Mouse (Mus musculus): Measurements from ENCODE around the gene Dpf3.
A peak's percentile ranks its signal among the peaks of the same experiment; 100 is the strongest.

The Dpf3 gene

GRCm38 (mm10) chr12:83496336-83496735, 8.8 kb upstream of the Dpf3 start:
- peak; percentile 75 for DNase-seq

DNA sequence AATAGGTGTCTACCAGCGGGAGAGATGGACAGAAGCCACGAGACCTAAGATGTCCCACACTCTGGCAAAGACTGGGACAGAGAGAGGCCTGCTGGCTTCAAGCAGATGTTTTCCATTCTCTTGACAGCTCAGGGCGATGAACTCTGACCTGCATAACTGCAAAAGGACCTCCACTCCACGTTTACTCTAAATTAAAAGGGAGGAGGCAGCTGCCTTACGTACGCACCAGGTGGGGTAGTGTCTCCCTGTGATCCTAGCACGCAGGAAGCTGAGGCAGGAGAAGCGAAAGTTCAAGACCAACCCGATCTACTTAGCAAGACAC, 8.4 kb upstream of the Dpf3 start:
- DNase-seq: no peak

GRCm38 (mm10) chr12:83495248-83495960, 7.9 kb upstream of the Dpf3 start:
- DNase-seq: peak; percentile 79

- DNase-seq: no peak
Observed at GRCm38 (mm10) chr12:83494196-83494595, 6.7 kb upstream of the Dpf3 start.

GRCm38 (mm10) chr12:83492808-83493207, 5.3 kb upstream of the Dpf3 start:
- DNase-seq: no peak

DNA sequence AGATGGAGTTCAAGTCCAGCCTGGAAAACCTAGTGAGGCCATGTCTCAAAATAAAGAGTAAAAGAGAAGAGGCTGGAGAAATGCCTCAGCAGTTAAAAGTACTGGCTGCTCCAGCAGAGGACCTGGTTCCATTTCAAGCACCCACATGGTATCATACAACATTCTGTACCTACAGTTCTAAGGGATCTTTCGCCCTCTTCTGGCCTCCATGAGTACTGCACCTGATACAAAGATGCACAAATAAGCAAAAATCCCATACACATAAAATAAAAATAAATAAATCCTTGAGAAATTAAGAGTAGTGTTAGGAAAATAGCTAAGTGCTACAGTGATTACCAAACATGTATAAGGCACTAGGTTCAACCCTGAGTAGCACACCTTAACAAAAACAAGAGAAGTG, 4.1 kb upstream of the Dpf3 start:
- no peak for DNase-seq

GRCm38 (mm10) chr12:83489748-83490147, 2.2 kb upstream of the Dpf3 start:
- no peak for DNase-seq

DNA sequence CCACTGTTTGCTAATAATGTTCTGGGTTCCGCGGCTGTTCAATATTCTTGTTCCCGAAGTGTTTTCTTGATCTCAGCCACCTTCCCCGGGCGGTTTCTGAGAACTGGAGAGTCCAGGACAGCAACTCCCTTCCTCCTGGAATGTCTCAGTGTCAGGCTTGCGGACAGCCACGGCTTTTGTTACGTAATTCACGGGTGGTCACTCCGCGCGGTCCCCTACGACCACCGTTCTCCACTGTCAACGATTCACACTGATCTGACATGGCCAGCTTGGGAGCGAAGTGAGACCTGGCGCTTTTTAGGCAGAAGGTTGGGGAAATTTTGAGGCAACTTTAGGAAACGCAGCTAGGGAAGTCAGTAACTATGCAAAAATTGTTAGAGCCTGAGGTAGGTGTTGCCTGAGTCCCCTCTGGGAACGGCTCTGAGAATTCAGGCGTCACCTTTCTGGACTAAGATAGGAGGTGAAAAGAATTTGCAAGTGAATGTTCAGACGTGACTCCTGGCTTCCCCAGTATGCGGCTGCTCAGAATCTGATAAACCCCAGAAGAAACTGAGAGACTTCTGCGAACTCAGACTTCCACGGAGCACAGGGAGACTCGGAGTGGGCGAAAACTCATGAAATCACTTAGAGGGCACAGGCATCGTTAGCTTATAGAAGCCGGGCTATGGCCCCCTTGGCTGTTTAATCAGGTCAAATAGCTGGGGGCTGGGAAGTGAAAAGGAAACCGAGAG, 860 bp upstream of the Dpf3 start:
- DNase-seq: peak; percentile 93

DNA sequence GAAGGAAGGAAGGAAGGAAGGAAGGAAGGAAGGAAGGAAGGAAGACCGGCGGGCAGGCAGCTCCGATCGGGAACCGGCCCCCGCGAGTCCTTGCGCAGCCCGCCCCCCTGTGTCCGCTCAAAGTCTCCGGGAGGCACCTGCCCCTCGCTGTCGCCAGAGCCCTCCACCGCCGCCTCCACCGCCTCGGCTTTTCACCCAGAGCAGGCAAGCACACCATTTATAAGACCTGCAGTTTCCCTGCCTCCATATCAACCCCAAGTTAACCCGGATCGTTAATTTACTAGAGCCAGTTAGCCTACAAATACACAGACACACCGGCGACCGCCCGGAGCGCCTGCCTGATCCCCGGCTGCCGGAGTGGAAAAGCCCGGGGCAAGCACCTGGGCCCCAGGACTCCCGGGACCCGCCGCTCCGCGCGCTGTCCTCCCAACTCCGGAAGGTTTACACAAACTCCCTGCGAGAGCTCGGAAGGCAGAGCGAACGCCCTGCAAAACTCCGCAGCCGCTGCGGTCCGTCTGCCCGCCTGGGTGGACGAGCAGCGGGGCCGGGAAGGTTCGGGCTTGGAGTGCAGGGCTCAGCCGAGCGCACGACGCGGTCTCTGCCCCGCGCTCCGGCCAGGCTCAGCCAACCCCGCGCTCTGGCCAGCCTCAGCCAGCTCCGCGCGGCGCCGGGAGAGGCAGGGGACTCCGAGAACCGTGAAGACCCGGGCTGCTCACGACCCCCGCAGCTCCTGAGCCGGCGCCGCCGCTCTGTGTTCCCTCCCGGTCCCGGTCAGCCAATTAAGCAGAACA, 650 bp downstream of the Dpf3 start:
- peak; percentile 95 for DNase-seq

- peak; percentile 94 for DNase-seq
Observed at GRCm38 (mm10) chr12:83485911-83486670, 1.4 kb downstream of the Dpf3 start.

- DNase-seq: peak; percentile 89
Observed at GRCm38 (mm10) chr12:83484855-83485745, 2.4 kb downstream of the Dpf3 start.

GRCm38 (mm10) chr12:83483653-83484052, 3.9 kb downstream of the Dpf3 start:
- DNase-seq: peak; percentile 92

GRCm38 (mm10) chr12:83481439-83481838, 6.1 kb downstream of the Dpf3 start:
- DNase-seq: no peak

- no peak for DNase-seq
Observed at GRCm38 (mm10) chr12:83479818-83480401, 7.6 kb downstream of the Dpf3 start.

- DNase-seq: no peak
Observed at GRCm38 (mm10) chr12:83479140-83479539, 8.4 kb downstream of the Dpf3 start.

GRCm38 (mm10) chr12:83476277-83476676, 11.2 kb downstream of the Dpf3 start:
- no peak for DNase-seq

DNA sequence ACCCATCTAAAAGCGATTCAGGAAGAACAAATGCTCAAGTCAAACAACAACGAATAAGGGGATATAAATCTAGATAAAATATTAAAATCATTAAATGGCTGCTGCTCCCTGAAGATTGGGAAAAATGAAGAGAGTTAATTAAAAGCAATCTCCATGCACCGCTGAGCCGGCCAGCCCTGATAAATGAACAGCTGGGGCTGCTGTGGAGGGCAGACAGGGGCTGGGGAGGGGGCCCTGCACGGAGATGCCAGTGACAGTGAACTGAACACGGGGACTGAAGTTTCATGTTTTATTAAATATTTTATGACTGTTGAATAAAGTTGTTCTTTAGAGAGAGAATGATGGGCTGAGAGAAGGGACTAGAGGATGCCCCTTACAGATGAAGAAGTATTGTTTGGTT, 12.1 kb downstream of the Dpf3 start:
- DNase-seq: no peak

DNA sequence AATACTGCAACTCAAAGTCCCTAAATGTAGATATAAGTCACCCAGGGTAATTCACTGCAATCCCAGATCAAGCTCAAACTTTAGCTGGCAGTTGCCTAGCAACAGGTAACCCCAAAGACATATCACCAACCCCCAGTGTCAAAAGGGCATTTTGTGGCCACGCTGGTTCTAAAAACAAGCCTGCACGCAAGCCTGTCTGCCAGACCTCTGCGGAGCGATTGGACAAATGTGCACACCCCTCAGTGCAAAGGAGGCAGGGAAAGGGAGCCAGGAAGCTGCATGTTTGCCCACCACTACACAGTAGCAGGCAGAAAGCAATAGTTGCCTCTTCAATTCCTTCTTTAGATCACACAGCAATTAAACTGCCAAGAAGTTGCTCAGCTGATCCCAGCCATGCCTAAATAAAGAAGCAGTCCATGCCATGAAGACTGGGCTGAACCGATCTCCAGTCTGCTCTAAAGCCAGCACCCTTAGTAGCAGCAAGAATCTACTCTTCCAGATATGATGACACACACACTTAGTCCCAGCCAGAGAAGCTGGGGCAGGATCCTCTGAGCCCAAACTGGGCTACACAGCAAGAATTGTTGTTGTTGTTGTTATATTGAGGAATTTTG, 13.4 kb downstream of the Dpf3 start:
- peak; percentile 84 for DNase-seq

DNA sequence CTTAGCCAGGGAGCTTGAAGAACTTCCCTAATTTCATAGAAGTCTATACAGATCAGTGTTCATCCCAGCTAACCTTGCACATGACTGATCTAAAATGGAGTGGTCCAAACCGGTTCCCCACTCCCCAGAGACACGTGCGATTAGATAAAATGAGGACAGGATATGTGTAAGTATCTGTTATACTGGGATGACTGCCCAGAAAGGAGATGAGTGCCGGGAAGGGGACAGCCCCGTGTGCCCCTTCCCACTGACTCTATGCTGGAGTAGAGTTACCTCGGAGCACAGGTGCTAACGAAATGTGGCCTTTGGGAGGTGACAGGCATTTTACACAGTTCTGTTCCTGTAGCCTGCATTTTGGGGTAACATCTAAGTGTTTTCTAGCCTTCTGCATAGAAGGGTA, 15.8 kb downstream of the Dpf3 start:
- DNase-seq: no peak

DNA sequence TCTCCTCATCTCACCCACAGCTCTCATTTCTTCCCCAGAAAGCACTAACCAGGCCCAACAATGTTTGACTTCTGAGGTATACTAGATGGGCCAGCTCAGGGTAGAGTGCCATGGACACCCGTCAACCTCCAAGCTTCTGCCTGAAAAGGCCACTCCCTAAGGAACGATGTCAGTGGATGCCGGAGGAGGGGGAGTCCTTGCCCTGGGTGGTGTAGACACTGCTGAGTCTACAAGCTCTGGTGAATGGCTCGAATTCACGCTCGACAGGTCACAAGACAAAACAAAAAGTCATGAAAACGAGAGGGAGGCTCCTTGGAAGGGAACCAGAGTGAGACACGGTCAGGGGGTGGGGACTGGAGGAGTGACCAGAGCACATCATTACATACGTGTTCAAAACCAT, 17.4 kb downstream of the Dpf3 start:
- no peak for DNase-seq

All from heart, adult 11 months (tissue).